Mouse (Mus musculus) right cerebral cortex, postnatal 25 days (tissue): ENCODE measurements around the gene Card10.
A peak's percentile ranks its signal among the peaks of the same experiment; 100 is the strongest.

ENCODE experiments used
- DNase-seq: peaks from one replicate; pipeline ENCODE4 v3.0.0; 2022

Card10 gene

GRCm38 (mm10) chr15:78801571-78801970 is 1.3 kb downstream of the Card10 start:
- DNase-seq: no peak

- DNase-seq: peak; percentile 43
Observed at GRCm38 (mm10) chr15:78799029-78799428, 3.8 kb downstream of the Card10 start.

- no peak for DNase-seq
Observed at GRCm38 (mm10) chr15:78797060-78797329, 5.8 kb downstream of the Card10 start.

GRCm38 (mm10) chr15:78796196-78797059 is 6.4 kb downstream of the Card10 start:
- DNase-seq: no peak

GRCm38 (mm10) chr15:78790990-78791389 is 11.9 kb downstream of the Card10 start:
- no peak for DNase-seq

GRCm38 (mm10) chr15:78790451-78790850 is 12.4 kb downstream of the Card10 start:
- no peak for DNase-seq

GRCm38 (mm10) chr15:78789721-78790323 is 13.0 kb downstream of the Card10 start:
- no peak for DNase-seq

- DNase-seq: no peak
Observed at GRCm38 (mm10) chr15:78788042-78788441, 14.8 kb downstream of the Card10 start.

- no peak for DNase-seq
Observed at GRCm38 (mm10) chr15:78787287-78787856, 15.5 kb downstream of the Card10 start.

GRCm38 (mm10) chr15:78786411-78786818 is 16.4 kb downstream of the Card10 start:
- DNase-seq: no peak

GRCm38 (mm10) chr15:78785961-78786360 is 16.9 kb downstream of the Card10 start:
- DNase-seq: no peak

GRCm38 (mm10) chr15:78785258-78785657 is 17.6 kb downstream of the Card10 start:
- DNase-seq: no peak

- no peak for DNase-seq
Observed at GRCm38 (mm10) chr15:78784520-78784919, 18.3 kb downstream of the Card10 start.

- DNase-seq: no peak
Observed at GRCm38 (mm10) chr15:78782348-78783103, 20.3 kb downstream of the Card10 start.

GRCm38 (mm10) chr15:78780908-78781307 is 21.9 kb downstream of the Card10 start:
- DNase-seq: no peak

- DNase-seq: no peak
Observed at GRCm38 (mm10) chr15:78780359-78780758, 22.5 kb downstream of the Card10 start.

GRCm38 (mm10) chr15:78779690-78780089 is 23.2 kb downstream of the Card10 start:
- no peak for DNase-seq

GRCm38 (mm10) chr15:78779253-78779652 is 23.6 kb downstream of the Card10 start:
- DNase-seq: no peak

- peak; percentile 80 for DNase-seq
Observed at GRCm38 (mm10) chr15:78778077-78778870, 24.6 kb downstream of the Card10 start.

- DNase-seq: peak; percentile 49
Observed at GRCm38 (mm10) chr15:78773290-78773729, 29.5 kb downstream of the Card10 start, which contains the start of gene Mfng. Gene Mfng (minus strand): TSS chr15:78773475.

- DNase-seq: no peak
Observed at GRCm38 (mm10) chr15:78772856-78773255, 30.0 kb downstream of the Card10 start.

- no peak for DNase-seq
Observed at GRCm38 (mm10) chr15:78772368-78772763, 30.5 kb downstream of the Card10 start.
